Mouse (Mus musculus): ENCODE measurements around the gene Rgs6.

DNA sequence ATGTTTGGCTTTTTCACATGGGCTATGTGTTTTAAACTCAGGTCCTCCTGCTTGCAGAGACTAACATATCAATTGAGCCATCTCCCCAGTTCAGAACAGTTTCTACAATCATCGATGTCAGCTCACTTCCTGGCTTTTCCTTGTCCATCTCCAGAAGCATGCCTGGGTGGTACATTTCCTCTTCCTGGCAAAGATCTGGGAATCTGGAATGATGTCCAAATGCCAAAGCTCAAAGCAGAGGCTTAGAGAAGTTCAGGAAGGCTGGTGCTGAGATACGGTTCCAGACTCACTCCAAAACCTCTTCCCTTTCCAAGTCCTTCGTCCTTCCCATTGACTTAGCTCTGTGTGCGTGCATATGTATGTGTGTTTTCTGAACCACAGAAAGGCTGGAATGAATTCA, 59.8 kb downstream of the Rgs6 start:
- TF ChIP-seq CTCF (IDR thresholded peaks at IDR 0.05; ENCODE audit: extremely low read depth, insufficient read depth, insufficient read length, insufficient replicate concordance) = no peak
- no peak for TF ChIP-seq POLR2A (IDR thresholded peaks at IDR 0.05; ENCODE audit: low read depth, low read length)

All from spleen, adult 2 months (tissue).